Mouse (Mus musculus): ENCODE results near the gene Ep400. TPM values are rescaled to one million over a fixed set of nuclear protein-coding genes. Genes with fewer than 3 reads are reported as not detected.

The Ep400 gene
- total RNA-seq, 2 experiments from 2014 or later, result 30.0 to 38.4 TPM

DNA sequence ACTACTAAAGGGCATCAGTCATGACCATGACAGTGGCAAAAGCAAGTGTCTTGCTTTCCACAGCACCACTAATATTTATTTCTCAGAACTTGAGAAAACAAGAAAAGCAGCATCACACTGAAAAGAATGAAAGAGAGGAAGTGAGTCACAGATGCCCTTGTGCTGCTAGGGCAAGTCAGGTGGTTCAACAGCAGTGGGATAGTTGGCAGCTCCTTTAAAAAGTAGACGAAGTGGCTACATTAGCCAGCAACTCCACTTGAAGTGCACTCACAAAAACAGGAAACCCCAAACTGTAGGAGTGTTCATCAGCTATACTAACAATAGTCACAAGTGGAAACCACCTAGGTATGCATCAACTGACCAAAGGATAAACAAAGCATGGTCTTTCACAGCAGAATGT is 66.5 kb downstream of the Ep400 start:
- no peak for DNase-seq
- intact Hi-C loops (cut with DNase I), result no loop called here

DNA sequence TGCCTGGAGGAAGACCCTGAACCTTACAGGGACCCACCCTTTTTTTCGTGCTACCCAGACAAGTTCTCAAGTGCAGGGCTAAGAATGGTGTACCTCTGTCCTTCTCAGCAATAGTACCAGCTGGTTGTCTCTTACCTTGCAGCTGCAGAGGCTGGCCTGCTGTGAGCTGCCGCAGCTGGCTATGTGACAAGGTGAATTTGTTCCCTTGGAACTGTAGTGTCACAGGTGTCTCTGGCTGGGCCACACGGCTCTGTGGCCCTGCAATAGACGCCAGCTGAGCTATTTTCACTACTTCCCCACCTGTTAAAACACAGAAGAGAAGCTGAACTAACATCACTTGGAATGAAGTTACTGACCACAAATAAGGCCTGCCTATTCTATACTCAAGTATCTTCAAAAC is 71.9 kb downstream of the Ep400 start:
- intact Hi-C loops (cut with DNase I), result no loop called here
- no peak for DNase-seq

DNA sequence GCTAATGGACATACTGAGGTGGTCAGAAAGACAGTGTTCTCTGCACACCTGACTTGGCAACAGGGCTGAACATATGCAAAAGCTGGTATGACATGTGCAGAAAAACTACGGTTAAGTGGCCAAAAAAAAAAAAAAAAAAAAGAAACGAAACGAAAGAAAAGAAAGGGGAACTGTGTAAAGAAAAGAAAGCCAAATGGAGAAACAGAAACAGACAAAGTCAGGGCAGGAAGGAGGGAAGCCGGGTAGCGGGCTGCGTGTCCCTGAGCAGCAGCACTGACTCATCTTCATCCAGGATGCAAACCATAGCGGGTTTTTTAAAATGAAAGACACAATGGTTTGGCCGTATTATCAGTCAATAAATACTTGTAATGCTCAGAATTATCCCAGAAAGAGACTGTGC is 88.5 kb downstream of the Ep400 start:
- intact Hi-C loops (cut with DNase I), result no loop called here
- DNase-seq, result no peak

DNA sequence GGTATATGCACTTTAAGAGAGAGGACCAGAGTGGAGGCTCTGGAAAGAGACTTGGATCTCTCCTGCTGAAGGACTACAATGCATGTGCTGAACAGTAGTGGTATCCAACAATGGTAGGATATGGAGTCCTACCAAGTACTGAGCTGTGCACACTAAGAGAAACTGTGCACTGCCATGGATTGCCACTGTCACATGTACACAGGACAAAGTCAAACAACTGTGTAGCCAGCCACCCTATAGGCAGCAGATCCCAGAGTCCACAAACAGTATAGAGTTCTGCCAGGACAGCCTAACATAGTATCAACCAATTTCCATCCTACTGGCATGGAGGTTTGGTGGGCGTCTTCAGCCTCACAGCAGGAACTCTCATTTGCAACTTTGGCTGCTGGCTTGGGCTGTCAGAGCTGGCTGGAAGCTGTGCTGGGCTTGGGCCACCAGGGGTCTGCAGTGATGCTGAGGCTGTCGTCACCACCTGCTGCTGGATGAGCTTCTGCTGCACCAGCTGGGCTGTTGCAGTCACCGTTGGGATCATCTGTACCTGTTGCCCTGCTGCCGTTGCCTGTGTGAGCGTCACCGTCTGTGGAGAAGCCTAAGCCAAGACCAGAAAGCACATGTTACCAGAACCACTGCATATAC is 104.9 kb downstream of the Ep400 start:
- DNase-seq, result no peak
- intact Hi-C loops (cut with DNase I), result no loop called here

DNA sequence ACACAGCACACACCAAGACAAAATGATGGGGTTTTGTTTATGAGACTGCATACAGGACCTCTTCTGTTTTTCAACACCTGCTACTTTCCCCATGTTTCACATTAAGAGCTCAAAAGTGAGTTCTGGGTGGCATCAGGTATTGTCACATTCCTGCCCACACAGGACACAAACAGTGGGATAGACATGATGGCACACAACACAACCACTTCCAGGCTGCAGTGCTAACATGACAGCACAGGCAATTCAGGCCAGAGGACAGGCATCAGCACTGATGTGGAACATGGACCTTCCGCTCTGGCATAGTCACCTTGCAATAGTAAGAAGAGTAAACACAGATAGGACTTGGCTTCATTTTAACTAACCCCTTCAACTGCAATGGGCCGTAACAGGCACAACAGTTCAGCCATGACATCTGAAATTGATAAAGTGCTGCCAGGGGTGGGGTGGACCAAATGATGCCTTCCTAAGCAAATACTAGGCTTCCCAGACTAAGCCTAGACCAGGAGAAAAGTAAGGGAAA is 105.7 kb downstream of the Ep400 start:
- intact Hi-C loops (cut with DNase I), result no loop called here
- DNase-seq, result no peak

DNA sequence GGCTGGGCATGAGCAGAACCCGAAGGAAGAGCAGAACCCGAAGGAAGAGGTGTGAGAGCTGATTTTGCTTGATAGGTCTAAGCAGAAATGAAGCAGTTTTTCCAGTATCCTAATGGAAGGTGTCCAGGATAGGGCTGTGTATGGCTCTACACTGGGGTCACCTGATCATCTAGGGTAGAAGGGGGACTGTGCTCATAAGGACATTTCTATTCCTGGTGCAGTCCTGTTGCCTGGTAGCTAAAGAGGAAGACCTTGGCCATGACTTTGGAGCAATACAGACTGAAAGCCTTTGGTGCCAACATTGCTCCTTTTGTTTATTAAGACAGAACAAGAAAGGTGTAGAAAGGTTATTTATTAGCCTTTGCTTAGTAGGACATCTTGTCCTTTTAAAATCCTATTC is 106.5 kb downstream of the Ep400 start:
- intact Hi-C loops (cut with DNase I), result no loop called here
- DNase-seq, result peak in 1 of 2 experiments; percentile 15

DNA sequence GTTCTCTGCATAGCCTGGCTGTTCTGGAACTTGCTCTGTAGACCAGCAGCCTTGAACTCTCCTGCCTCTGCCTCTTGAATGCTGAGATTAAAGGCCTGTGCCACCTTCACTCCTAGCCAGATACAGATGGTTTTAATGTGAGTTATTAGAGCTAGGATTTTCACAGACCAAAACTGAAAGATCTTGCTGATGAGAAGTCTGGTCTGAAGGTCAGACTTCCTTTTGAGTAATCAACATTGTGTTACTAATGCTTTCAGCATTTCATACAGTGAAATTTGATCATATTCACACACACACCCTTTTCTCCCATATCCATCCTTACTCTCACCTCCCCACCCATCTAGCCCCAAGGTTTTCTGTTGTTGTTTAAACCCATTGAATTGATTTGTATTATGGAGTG is 110.8 kb downstream of the Ep400 start:
- no peak for DNase-seq
- intact Hi-C loops (cut with DNase I), result no loop called here

DNA sequence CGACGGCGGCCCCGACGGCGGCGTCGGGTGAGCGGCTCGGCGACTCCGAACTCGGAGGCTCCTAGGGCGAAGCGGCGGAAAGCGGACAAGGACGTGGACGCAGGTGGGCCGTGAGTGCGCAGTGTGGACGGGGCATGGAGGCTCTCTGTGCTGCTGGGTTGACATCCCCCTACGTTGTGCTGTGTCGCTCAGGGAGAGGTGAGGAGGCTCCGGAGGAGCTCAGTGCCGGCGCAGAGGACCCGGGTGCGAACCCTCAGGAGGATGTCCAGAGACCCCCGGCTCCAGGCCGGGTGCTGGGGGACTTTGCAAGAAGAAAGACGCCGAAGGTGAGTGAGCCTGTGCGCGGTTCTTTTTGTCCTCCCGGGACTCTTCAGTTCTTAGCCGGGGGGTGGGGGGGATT is 116.8 kb downstream of the Ep400 start:
- intact Hi-C loops (cut with DNase I), result loop anchor here (5.0 kb wide), 1 partner anchor 119 kb away; the partner anchor contains the start of gene Ep400
- DNase-seq, result no peak

DNA sequence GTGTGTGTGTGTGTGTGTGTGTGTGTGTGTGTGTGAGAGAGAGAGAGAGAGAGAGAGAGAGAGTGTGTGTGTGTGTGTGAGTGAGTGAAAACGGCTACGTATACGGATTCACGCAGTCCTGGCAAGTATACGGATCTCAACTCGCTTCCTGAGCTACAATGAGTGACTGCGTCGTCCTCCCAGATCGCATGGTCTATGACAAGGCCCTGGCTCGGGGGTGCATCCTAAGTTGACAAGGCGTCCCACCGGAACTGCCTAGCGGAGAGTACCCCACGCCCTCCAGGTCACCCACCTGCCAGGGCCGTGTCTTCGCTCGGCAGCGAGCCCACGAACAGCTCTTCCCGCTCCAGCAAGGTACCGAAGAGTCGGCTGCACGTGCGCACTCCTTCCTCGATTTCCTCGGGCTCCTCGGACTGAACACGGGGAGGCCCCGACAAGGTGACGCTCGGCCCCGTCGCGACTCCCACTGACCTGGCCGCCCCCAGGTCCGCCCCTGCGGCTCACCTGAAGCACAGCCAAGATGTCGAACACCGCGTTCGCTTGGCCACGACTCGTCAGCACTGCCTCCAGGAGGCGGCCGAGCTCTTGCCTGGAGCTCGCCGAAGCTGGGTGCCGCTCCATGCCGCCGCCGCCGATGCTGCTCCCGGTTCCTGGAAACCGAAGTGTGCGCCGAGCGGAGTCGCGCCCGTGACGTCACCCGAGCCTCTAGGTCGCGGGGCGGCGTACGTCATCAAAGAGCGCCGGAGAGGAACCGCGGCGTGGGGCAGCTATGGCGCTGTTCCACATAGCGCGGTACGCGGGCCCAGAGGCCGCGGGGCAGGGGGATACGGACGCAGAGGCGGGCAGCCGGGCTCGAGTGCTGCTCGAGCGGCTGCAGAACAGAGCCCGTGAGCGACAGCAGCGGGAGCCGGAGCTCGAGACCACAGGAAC is 117.5 kb downstream of the Ep400 start, which contains the start of the genes Noc4l and Ddx51:
TSS of gene Noc4l (minus strand) at position 699 of the 930 bp plus-strand sequence.
TSS of gene Ddx51 (plus strand) at position 733 of the 930 bp plus-strand sequence.
- peak; percentile 96 to 98 for DNase-seq
- intact Hi-C loops (cut with DNase I), result loop anchor here (5.0 kb wide), 1 partner anchor 119 kb away; the partner anchor contains the start of gene Ep400

DNA sequence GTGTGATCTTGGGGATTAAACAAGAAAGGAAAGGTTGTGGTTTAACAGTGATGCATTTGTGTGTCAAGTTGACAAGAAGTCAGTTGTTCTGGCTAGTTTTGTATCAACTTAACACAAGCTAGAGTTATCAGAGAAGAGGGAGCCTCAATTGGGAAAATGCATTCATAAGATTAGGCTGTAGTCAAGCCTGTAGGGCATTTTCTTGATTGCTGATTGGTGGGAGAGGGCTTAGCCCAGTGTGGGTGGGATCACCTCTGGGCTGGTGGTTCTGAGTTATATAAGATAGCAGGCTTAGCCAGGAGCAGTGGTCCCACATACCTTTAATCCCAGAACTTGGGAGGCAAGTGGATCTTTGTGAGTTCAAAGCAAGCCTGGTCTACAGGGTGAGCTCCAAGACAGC is 124.1 kb downstream of the Ep400 start:
- intact Hi-C loops (cut with DNase I), result loop anchor here (10.0 kb wide), 1 partner anchor 618 kb away; no protein-coding TSS in a partner anchor
- no peak for DNase-seq

DNA sequence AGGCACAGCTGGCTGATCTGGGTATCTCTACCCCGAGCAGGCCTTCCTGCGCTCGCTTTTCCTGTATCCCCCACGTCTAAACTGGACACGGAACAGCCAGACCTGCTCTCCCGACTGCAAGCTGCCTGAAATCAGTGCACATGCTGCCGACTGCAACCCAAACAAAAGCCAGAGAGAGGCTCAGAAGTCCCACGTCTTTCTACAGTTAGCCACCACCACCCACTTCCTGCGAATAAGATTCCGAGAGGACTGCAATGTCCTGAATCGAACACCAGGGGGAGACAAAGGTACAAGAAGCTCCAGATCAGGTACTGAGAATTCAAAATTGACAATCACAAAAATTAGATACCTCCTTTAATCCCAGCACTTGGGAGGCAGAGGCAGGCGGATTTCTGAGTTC is 131.1 kb downstream of the Ep400 start:
- intact Hi-C loops (cut with DNase I), result loop anchor here (5.0 kb wide), 1 partner anchor 262 kb away; no protein-coding TSS in a partner anchor

DNA sequence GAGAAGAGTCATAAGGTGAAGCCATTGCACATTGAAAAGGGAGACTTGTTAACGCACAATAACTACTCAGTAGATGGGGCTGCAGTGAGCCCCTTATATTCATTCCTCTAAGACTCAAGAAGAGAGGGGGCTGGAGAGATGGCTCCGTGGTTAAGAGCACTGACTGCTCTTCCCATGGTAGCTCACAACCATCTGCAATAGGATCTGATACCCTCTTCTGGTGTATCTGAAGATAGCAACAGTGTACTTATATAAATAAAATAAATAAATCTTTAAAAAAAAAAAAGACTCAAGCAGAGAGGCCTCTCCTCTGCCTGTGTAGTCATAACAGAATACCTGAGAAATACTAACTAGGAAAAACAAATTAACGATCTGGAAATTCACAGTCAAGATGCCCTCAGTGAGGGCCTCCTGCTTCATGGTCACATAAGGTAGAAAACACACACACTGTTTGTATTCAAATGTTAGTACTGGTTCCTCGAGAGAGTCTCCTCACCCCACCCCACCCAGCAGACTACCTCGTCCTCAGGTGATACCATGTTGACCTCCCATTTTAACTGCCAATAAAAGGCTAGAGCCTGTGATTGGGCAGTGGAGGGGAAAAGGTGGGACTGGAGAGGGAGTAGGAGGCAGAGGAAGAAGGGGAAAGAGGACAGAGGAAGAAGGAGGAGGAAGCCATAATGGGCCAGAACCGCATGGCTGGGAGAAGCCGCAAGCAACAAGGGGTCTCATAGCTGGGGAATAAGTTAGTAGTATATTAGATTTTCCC is 132.0 kb downstream of the Ep400 start:
- intact Hi-C loops (cut with DNase I), result loop anchor here (5.0 kb wide), 1 partner anchor 261 kb away; no protein-coding TSS in a partner anchor

More for the DNA sequence above, 131.1 kb downstream of the Ep400 start:
- DNase-seq, result peak; percentile 73

DNA sequence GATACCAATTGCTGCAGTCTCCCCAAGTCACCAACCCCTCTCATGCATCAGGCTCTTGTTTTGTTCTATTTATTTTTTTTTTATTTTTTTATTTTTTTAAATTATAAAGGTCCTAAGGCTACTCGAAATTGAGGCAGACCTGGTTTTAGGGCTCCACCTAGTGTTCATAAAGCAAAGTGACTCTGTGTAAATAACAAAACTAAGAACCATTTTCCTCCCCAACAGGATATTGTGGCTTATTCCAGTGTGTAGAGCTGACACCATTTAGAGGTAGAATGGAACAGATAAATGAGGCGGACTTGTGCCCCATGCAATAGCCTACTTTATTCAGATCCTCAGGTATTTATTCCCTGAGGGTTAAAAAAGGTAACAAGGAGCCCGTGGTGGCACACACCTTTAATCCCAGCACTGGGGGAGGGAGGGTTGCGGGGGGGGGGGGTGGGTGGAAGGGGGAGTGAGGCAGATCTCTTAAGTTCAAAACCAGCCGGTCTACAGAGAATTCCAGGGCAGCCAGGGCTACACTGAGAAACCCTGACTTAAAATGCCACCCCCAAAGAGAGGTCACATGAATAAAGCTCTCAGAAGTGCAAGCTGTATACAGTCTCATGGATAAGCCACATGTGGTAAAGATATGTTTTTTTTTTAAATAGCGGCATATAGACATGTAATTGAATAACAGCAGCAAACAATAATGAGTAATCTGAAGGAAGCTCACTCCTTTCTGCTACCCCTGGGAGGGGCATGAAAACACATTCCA is 134.4 kb downstream of the Ep400 start:
- DNase-seq, result no peak
- intact Hi-C loops (cut with DNase I), result loop anchor here (1.0 to 5.0 kb wide), 3 partner anchors 143 to 279 kb away; no protein-coding TSS in a partner anchor

More for the DNA sequence above, 132.0 kb downstream of the Ep400 start:
- DNase-seq, result no peak

DNA sequence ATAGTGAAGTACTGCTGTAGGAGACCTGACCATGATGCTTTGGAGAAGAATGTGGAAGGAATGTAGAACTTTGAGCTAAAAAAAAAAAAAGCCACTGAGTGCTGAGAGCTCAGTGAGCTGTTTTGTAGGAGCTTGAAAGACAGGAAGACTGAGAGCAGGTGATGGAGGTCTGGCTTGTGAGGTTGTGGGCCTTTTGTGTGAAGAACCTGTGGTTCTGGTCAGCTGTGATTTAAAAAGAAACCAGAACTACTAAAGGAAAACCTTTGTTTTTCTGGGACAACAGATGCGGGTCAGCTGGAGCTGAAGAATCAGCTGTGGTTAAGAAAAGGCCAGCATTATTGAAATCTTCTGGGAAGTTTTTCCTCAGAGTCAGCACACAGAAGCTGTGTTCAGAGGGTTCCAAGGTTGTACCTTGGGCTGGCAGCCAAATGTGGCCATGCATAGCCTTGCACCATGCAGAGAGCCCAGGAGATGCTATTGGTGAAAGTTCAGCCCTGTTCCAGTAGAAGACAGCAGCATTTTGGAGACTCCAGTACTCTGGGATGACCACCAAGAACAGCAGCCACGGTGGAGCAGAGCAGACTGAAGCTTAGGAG is 140.9 kb downstream of the Ep400 start:
- no peak for DNase-seq
- intact Hi-C loops (cut with DNase I), result no loop called here

DNA sequence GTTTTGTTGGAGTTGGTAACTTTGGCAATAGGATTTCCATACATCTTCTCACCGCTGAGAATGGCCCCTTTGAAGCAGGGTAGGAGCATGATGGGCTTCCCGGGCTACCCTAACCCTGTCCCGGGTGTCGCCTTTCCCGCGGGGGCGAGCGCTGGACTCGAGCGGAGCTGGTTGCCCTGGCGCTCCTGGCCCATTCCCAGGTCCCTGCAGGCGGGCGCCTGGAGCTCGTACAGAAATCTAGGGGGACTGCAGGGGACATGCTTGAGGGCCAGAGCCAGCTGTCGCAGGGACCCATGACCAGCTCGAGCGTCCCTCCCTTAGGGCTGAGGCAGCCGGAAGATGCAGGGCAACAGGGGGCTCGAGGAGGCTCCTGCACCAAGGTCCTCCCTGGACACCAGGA is 142.4 kb downstream of the Ep400 start:
- DNase-seq, result no peak
- intact Hi-C loops (cut with DNase I), result no loop called here

DNA sequence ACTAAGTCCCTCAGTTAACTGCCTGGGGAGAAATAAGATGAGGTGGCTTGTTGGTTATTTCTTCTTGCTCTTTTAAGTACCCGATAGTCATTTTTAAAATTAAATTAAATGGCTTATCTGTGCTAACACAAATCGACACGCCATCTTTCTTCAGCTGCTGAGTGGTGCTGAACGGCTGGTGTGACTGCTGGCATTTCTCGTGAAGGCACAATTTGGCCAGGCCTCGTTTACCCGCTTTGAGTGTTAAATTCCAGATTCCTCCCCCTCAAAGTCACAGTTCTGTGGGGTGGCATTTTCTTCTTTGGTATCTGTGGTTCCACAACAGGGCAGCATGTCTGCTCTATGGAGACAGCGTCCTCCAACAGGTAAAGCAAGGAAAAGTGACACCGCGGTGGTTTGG is 143.2 kb downstream of the Ep400 start:
- no peak for DNase-seq
- intact Hi-C loops (cut with DNase I), result no loop called here

DNA sequence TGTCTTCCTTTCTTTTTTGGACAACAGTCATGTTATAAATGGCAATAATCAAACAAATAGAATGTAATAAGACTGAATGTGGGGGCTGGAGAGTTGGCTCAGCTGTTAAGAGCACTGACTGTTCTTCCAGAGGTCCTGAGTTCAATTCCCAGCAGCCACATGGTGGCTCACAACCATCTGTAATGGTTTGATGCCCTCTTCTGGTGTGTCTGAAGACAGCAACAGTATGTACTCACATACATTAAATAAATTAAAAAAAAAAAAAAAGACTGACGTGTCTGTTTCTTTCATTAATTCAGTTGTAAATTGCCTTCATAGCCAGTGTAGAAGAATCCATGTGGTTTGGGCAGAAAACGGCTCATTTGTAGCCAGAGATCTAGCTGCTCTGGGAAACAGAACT is 146.2 kb downstream of the Ep400 start:
- no peak for DNase-seq
- intact Hi-C loops (cut with DNase I), result no loop called here

DNA sequence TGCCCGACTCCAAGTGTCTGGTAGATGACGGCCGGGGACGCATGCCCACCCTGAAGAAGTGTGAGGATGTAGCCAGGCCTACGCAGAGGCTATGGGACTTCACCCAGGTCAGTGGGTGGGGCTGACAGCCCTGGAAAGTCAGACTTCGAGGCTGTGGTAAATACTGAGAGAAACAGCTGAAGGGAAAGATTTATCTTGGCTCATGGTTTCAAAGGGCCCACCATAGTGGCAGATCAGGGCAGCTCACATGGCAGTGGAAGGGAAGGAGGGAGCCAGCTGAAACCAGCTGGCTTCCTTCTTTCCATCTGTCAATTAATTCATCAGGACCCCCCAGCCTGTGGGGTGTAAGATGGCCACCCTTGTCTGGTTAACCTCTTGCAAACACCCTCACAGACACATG is 151.3 kb downstream of the Ep400 start:
- no peak for DNase-seq
- intact Hi-C loops (cut with DNase I), result no loop called here
